Mouse (Mus musculus): ENCODE measurements around the gene Grin2d. TPM values are rescaled to one million over a fixed set of nuclear protein-coding genes. Genes with fewer than 3 reads are reported as not detected.

The Grin2d gene
- polyA plus RNA-seq, 1 experiment from 2014 or later, result 0.37 TPM

- Histone ChIP-seq H3K4me1 (replicated peaks; ENCODE audit: control insufficient read depth, insufficient read depth, low read length) (peaks cover 44% of the 10 kb centered on the region), H3K4me3 (ENCODE audit: low read depth, low read length) (no peak overlapping the region), H3K27ac (ENCODE audit: low read depth) (no peak overlapping the region), H3K27me3 (replicated peaks; ENCODE audit: control insufficient read depth, insufficient read depth, low read length) (peaks cover 45% of the 10 kb centered on the region), H3K9ac (ENCODE audit: low read length) (no peak overlapping the region), H3K36me3 (ENCODE audit: control insufficient read depth, insufficient read depth, low read length) (peaks cover 5% of the 10 kb centered on the region; the same call in 1 of the 2 replicates), H3K4me2 (ENCODE audit: low read length) (peak overlapping the region; percentile 42), H3K9me3 (ENCODE audit: control insufficient read depth, low read length) (no peaks in the 10 kb centered on the region)
- ATAC-seq (replicated peaks; ENCODE audit: low FRiP score, low TSS enrichment, low read depth), result no peak
- DNase-seq (ENCODE audit: low spot score), result no peak
- 3% methylated on average over 14 of the region's 14 CpGs for WGBS
These were observed 8.4 kb downstream of the Grin2d start for GRCm38 (mm10) chr7:45869787-45870186.

GRCm38 (mm10) chr7:45869107-45869670 lies 9.0 kb downstream of the Grin2d start:
- whole genome bisulfite sequencing, result 24% methylated on average over 8 of the region's 8 CpGs

GRCm38 (mm10) chr7:45867871-45868270 lies 10.3 kb downstream of the Grin2d start:
- no peak overlapping the region for H3K4me3 ChIP-seq (ENCODE audit: low read depth, low read length)
- DNase-seq (ENCODE audit: low spot score) (no peak), ATAC-seq (replicated peaks; ENCODE audit: low FRiP score, low TSS enrichment, low read depth) (no peak)
- H3K4me1 ChIP-seq (replicated peaks; ENCODE audit: control insufficient read depth, insufficient read depth, low read length), result peaks cover 33% of the 10 kb centered on the region
- H3K36me3 ChIP-seq (ENCODE audit: control insufficient read depth, insufficient read depth, low read length), result no peaks in the 10 kb centered on the region
- no peak overlapping the region for H3K9ac ChIP-seq (ENCODE audit: low read length)
- peaks cover 45% of the 10 kb centered on the region for H3K27me3 ChIP-seq (replicated peaks; ENCODE audit: control insufficient read depth, insufficient read depth, low read length)
- no peak overlapping the region for H3K27ac ChIP-seq (ENCODE audit: low read depth)
- no peak overlapping the region for H3K4me2 ChIP-seq (ENCODE audit: low read length)
- WGBS, result 26% methylated on average over 2 of the region's 2 CpGs
- H3K9me3 ChIP-seq (ENCODE audit: control insufficient read depth, low read length), result no peaks in the 10 kb centered on the region

More at GRCm38 (mm10) chr7:45869107-45869670, 9.0 kb downstream of the Grin2d start:
- no peak overlapping the region for H3K4me3 ChIP-seq (ENCODE audit: low read depth, low read length)
- H3K9ac ChIP-seq (ENCODE audit: low read length), result no peak overlapping the region
- no peaks in the 10 kb centered on the region; the same call in 1 of the 2 replicates for H3K36me3 ChIP-seq (ENCODE audit: control insufficient read depth, insufficient read depth, low read length)
- no peak overlapping the region for H3K27ac ChIP-seq (ENCODE audit: low read depth)
- DNase-seq (ENCODE audit: low spot score) (no peak), ATAC-seq (replicated peaks; ENCODE audit: low FRiP score, low TSS enrichment, low read depth) (no peak)
- H3K4me1 ChIP-seq (replicated peaks; ENCODE audit: control insufficient read depth, insufficient read depth, low read length), result peaks cover 40% of the 10 kb centered on the region
- H3K4me2 ChIP-seq (ENCODE audit: low read length), result peak overlapping the region; percentile 42
- H3K9me3 ChIP-seq (ENCODE audit: control insufficient read depth, low read length), result no peaks in the 10 kb centered on the region
- peaks cover 45% of the 10 kb centered on the region for H3K27me3 ChIP-seq (replicated peaks; ENCODE audit: control insufficient read depth, insufficient read depth, low read length)

- no peaks in the 10 kb centered on the region for H3K36me3 ChIP-seq (ENCODE audit: control insufficient read depth, insufficient read depth, low read length)
- WGBS, result 1% methylated on average over 93 of the region's 117 CpGs
- H3K9ac ChIP-seq (ENCODE audit: low read length), result peak overlapping the region; percentile 70
- peak overlapping the region; percentile 62 for H3K4me3 ChIP-seq (ENCODE audit: low read depth, low read length)
- no peaks in the 10 kb centered on the region for H3K9me3 ChIP-seq (ENCODE audit: control insufficient read depth, low read length)
- DNase-seq (ENCODE audit: low spot score) (peak; percentile 97), ATAC-seq (replicated peaks; ENCODE audit: low FRiP score, low TSS enrichment, low read depth) (peak; percentile 76)
- peaks cover 41% of the 10 kb centered on the region for H3K27me3 ChIP-seq (replicated peaks; ENCODE audit: control insufficient read depth, insufficient read depth, low read length)
- H3K4me1 ChIP-seq (replicated peaks; ENCODE audit: control insufficient read depth, insufficient read depth, low read length), result peaks cover 33% of the 10 kb centered on the region
- peak overlapping the region; percentile 36 for H3K27ac ChIP-seq (ENCODE audit: low read depth)
- peak overlapping the region; percentile 69 for H3K4me2 ChIP-seq (ENCODE audit: low read length)
These were observed 12.0 kb downstream of the Grin2d start for GRCm38 (mm10) chr7:45865925-45866910.

GRCm38 (mm10) chr7:45864435-45864834 lies 13.7 kb downstream of the Grin2d start:
- ATAC-seq (replicated peaks; ENCODE audit: low FRiP score, low TSS enrichment, low read depth) (no peak), DNase-seq (ENCODE audit: low spot score) (no peak)

GRCm38 (mm10) chr7:45862804-45863203 lies 15.4 kb downstream of the Grin2d start:
- peaks cover 16% of the 10 kb centered on the region for H3K4me1 ChIP-seq (replicated peaks; ENCODE audit: control insufficient read depth, insufficient read depth, low read length)
- peaks cover 12% of the 10 kb centered on the region for H3K27me3 ChIP-seq (replicated peaks; ENCODE audit: control insufficient read depth, insufficient read depth, low read length)
- DNase-seq (ENCODE audit: low spot score), result no peak
- H3K9ac ChIP-seq (ENCODE audit: low read length), result no peak overlapping the region
- H3K27ac ChIP-seq (ENCODE audit: low read depth), result no peak overlapping the region
- H3K4me3 ChIP-seq (ENCODE audit: low read depth, low read length), result no peak overlapping the region
- no peak overlapping the region for H3K4me2 ChIP-seq (ENCODE audit: low read length)
- 86% methylated on average over 7 of the region's 7 CpGs for WGBS
- ATAC-seq (replicated peaks; ENCODE audit: low FRiP score, low TSS enrichment, low read depth), result no peak
- H3K36me3 ChIP-seq (ENCODE audit: control insufficient read depth, insufficient read depth, low read length), result no peaks in the 10 kb centered on the region
- H3K9me3 ChIP-seq (ENCODE audit: control insufficient read depth, low read length), result no peaks in the 10 kb centered on the region

More at GRCm38 (mm10) chr7:45864435-45864834, 13.7 kb downstream of the Grin2d start:
- Histone ChIP-seq H3K27ac (ENCODE audit: low read depth) (no peak overlapping the region), H3K27me3 (replicated peaks; ENCODE audit: control insufficient read depth, insufficient read depth, low read length) (peaks cover 23% of the 10 kb centered on the region), H3K4me1 (replicated peaks; ENCODE audit: control insufficient read depth, insufficient read depth, low read length) (peaks cover 21% of the 10 kb centered on the region), H3K9me3 (ENCODE audit: control insufficient read depth, low read length) (no peaks in the 10 kb centered on the region), H3K4me3 (ENCODE audit: low read depth, low read length) (no peak overlapping the region), H3K9ac (ENCODE audit: low read length) (no peak overlapping the region), H3K4me2 (ENCODE audit: low read length) (no peak overlapping the region), H3K36me3 (ENCODE audit: control insufficient read depth, insufficient read depth, low read length) (no peaks in the 10 kb centered on the region)
- WGBS, result 64% methylated on average over 3 of the region's 3 CpGs

GRCm38 (mm10) chr7:45859008-45859407 lies 19.2 kb downstream of the Grin2d start:
- H3K27ac ChIP-seq (ENCODE audit: low read depth), result no peak overlapping the region
- WGBS, result 39% methylated on average over 4 of the region's 4 CpGs
- H3K4me3 ChIP-seq (ENCODE audit: low read depth, low read length), result no peak overlapping the region
- H3K9me3 ChIP-seq (ENCODE audit: control insufficient read depth, low read length), result no peaks in the 10 kb centered on the region
- H3K27me3 ChIP-seq (replicated peaks; ENCODE audit: control insufficient read depth, insufficient read depth, low read length), result peaks cover 18% of the 10 kb centered on the region; the same call in 1 of the 2 replicates
- ATAC-seq (replicated peaks; ENCODE audit: low FRiP score, low TSS enrichment, low read depth) (no peak), DNase-seq (ENCODE audit: low spot score) (no peak)
- no peak overlapping the region for H3K9ac ChIP-seq (ENCODE audit: low read length)
- H3K4me1 ChIP-seq (replicated peaks; ENCODE audit: control insufficient read depth, insufficient read depth, low read length), result peaks cover 10% of the 10 kb centered on the region
- H3K4me2 ChIP-seq (ENCODE audit: low read length), result no peak overlapping the region
- no peaks in the 10 kb centered on the region for H3K36me3 ChIP-seq (ENCODE audit: control insufficient read depth, insufficient read depth, low read length)

GRCm38 (mm10) chr7:45856950-45857901 lies 21.0 kb downstream of the Grin2d start:
- Histone ChIP-seq H3K9me3 (ENCODE audit: control insufficient read depth, low read length) (no peaks in the 10 kb centered on the region), H3K27me3 (replicated peaks; ENCODE audit: control insufficient read depth, insufficient read depth, low read length) (peaks cover 18% of the 10 kb centered on the region; the same call in 1 of the 2 replicates), H3K9ac (ENCODE audit: low read length) (peak overlapping the region; percentile 25), H3K4me2 (ENCODE audit: low read length) (peak overlapping the region; percentile 64), H3K36me3 (ENCODE audit: control insufficient read depth, insufficient read depth, low read length) (no peaks in the 10 kb centered on the region), H3K4me1 (replicated peaks; ENCODE audit: control insufficient read depth, insufficient read depth, low read length) (peaks cover 10% of the 10 kb centered on the region), H3K4me3 (ENCODE audit: low read depth, low read length) (peak overlapping the region; percentile 29), H3K27ac (ENCODE audit: low read depth) (no peak overlapping the region)
- DNase-seq (ENCODE audit: low spot score) (peak; percentile 71), ATAC-seq (replicated peaks; ENCODE audit: low FRiP score, low TSS enrichment, low read depth) (peak; percentile 22; the same call in 1 of the 2 replicates)
- 4% methylated on average over 30 of the region's 30 CpGs for WGBS

Measured in intestine, embryonic 14.5 days (tissue).